Mouse (Mus musculus) liver, embryonic 11.5 days (tissue): ENCODE measurements at regions not wholly inside any gene's neighbourhood (a gene's known extent, or its start where the extent isn't known, plus 50 kb on each side); places are given as distances from the start of the nearest gene placed in this dataset.

Experiments
- ATAC-seq: fragments of 200-750 bp; cut with Nextera tagmentation; replicated peaks from 2 replicates; pipeline ENCODE4 v1.8.0; 2017; ENCODE audit warnings: moderate number of reproducible peaks, mild to moderate bottlenecking, moderate TSS enrichment, moderate library complexity; ENCODE audit not compliant: low FRiP score
- DNase-seq: peaks from one replicate; pipeline ENCODE4 v3.0.0-alpha.2; 2017; ENCODE audit warnings: low spot score
- H3K27ac ChIP-seq: fragments of 300-500 bp; sonication (generic); 2 replicates; pipeline ENCODE4 v1.5.1; 2014; ENCODE audit warnings: mild to moderate bottlenecking, low read depth, low read length, control low read depth
- H3K27me3 ChIP-seq: fragments of 300-500 bp; sonication (generic); replicated peaks from 2 replicates; pipeline ENCODE4 v1.6.1; 2014; ENCODE audit warnings: low read length, mixed read lengths; ENCODE audit not compliant: control insufficient read depth, insufficient read depth
- H3K36me3 ChIP-seq: fragments of 300-500 bp; sonication (generic); 2 replicates; pipeline ENCODE4 v1.6.1; 2014; ENCODE audit warnings: mild to moderate bottlenecking, low read length, moderate library complexity, mixed read lengths; ENCODE audit not compliant: control insufficient read depth, insufficient read depth
- H3K4me1 ChIP-seq: fragments of 300-500 bp; sonication (generic); replicated peaks from 2 replicates; pipeline ENCODE4 v1.6.1; 2014; ENCODE audit warnings: low read length, mixed read lengths; ENCODE audit not compliant: control insufficient read depth, insufficient read depth
- H3K4me2 ChIP-seq: fragments of 300-500 bp; sonication (generic); 2 replicates; pipeline ENCODE4 v1.6.1; 2014; ENCODE audit warnings: mild to moderate bottlenecking, control low read depth, moderate library complexity
- H3K4me3 ChIP-seq: fragments of 300-500 bp; sonication (generic); 2 replicates; pipeline ENCODE4 v1.5.1; 2014; ENCODE audit warnings: low read depth, low read length, control low read depth
- H3K9ac ChIP-seq: fragments of 300-500 bp; sonication (generic); 2 replicates; pipeline ENCODE4 v1.6.1; 2014; ENCODE audit warnings: low read depth, low read length, control low read depth
- H3K9me3 ChIP-seq: fragments of 300-500 bp; sonication (generic); 2 replicates; pipeline ENCODE4 v1.6.1; 2016; ENCODE audit warnings: low read length, inconsistent platforms, mixed read lengths; ENCODE audit not compliant: control insufficient read depth
- WGBS: fragments of 180-500 bp; shearing (Covaris S2); extraction: QIAGEN DNeasy Blood & Tissue Kit; methylation state at CpG from one replicate; pipeline ENCODE4 v1.1.7; 2014; 5-methylcytosine and 5-hydroxymethylcytosine counted together

DNA sequence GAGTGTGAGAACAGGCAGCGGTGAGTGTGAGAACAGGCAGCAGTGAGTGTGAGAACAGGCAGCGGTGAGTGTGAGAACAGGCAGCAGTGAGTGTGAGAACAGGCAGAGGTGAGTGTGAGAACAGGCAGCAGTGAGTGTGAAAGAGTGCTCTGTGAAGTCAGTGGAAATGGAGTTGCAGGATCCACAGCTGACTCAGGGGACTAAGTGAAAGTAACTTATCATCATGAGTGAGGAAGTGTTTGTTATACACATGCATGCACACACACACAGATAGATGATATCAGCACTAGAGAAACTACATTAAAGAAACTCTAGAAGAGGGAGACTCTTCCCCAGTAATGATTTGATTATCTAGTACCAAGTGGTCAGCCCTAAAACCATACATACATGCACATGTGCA, 76.0 kb upstream of the Btg1 start:
- 93% methylated on average over 2 of the region's 2 CpGs for WGBS
- Histone ChIP-seq H3K9me3 (no peaks in the 10 kb centered on the region), H3K9ac (no peak overlapping the region), H3K27ac (no peak overlapping the region), H3K4me2 (no peak overlapping the region), H3K27me3 (no peaks in the 10 kb centered on the region), H3K36me3 (no peaks in the 10 kb centered on the region), H3K4me1 (no peaks in the 10 kb centered on the region), H3K4me3 (no peak overlapping the region)
- DNase-seq (no peak), ATAC-seq (no peak)

DNA sequence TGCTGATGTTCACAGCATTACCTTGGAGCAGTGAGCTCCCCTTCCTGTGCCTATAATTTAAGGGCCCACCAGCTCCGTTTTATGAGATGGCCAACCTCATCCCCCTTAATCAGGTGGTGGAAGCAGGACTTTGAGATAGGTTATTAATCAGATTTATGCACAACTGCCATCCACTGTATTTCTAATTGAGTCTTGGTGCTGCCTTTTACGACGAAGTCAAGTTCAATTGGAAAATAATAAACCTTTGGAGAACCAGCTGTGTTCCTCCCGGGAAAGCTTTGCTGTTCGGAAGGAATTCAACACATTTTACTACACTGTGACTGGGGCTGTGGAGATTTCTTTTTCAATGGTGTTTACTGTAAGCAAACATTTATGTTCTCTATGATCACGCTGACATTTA, 71.5 kb upstream of the Btg1 start:
- H3K9me3 ChIP-seq, result no peaks in the 10 kb centered on the region
- no peak for DNase-seq
- 83% methylated on average over 6 of the region's 6 CpGs for WGBS
- no peak for ATAC-seq
- no peak overlapping the region for H3K9ac ChIP-seq
- no peaks in the 10 kb centered on the region for H3K36me3 ChIP-seq
- no peak overlapping the region for H3K27ac ChIP-seq
- no peaks in the 10 kb centered on the region for H3K4me1 ChIP-seq
- no peaks in the 10 kb centered on the region for H3K27me3 ChIP-seq
- no peak overlapping the region for H3K4me3 ChIP-seq
- no peak overlapping the region for H3K4me2 ChIP-seq

DNA sequence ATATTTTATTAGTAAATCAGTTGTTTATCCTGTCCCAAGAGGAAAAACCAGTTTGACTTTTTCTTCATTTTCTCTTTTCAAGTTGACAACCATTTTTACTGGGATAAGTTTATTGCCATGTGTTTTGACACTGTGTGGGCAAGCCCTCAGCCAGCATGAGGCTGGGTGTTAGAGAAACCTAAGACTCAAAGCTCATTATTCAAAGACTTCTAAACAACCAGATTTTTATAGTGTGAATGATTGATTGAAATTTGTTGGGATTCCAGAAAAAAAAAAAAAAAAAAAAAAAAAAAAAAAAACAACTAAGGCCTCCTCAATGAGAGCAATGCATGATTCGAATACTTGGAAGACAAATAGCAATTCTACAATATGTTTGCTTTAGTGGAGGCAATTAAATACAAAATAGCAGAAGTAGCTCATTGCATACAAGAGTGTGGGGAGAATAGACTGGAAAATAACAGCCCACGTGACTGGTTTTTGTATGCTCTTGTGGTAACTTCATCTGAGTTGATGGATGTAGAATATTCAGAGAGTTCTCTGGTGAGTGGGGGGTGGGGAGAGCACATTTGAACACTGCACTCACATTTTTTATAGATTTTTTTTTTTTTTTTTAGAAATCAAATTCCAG, 70.9 kb upstream of the Btg1 start:
- WGBS, result 76% methylated on average over 2 of the region's 2 CpGs
- no peaks in the 10 kb centered on the region for H3K4me1 ChIP-seq
- no peaks in the 10 kb centered on the region for H3K9me3 ChIP-seq
- DNase-seq (no peak), ATAC-seq (no peak)
- no peaks in the 10 kb centered on the region for H3K36me3 ChIP-seq
- no peak overlapping the region for H3K4me2 ChIP-seq
- no peak overlapping the region for H3K27ac ChIP-seq
- H3K9ac ChIP-seq, result no peak overlapping the region
- no peak overlapping the region for H3K4me3 ChIP-seq
- H3K27me3 ChIP-seq, result no peaks in the 10 kb centered on the region

DNA sequence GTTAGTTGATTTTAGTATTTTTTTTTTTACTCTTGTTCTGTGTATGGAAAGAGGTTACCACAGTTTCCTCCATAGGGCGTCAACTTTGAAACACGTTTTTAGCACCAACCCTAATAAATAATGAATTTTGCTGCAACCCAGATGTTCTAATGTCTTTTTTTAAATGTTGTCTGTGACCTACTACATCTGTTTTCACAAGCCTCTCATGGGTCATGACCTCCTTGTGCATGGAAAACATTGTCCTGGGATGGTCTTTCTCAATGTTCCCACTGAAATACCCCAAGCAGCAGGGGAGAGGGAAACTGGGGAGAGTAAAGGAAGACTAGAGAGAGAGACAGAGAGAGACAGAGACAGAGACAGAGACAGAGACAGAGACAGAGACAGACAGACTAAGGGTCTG, 67.2 kb upstream of the Btg1 start:
- Histone ChIP-seq H3K4me2 (no peak overlapping the region), H3K27ac (no peak overlapping the region), H3K36me3 (no peaks in the 10 kb centered on the region), H3K4me1 (no peaks in the 10 kb centered on the region), H3K9ac (no peak overlapping the region), H3K9me3 (no peaks in the 10 kb centered on the region), H3K27me3 (no peaks in the 10 kb centered on the region), H3K4me3 (no peak overlapping the region)
- no peak for ATAC-seq
- WGBS, result 74% methylated on average over 2 of the region's 2 CpGs
- no peak for DNase-seq

DNA sequence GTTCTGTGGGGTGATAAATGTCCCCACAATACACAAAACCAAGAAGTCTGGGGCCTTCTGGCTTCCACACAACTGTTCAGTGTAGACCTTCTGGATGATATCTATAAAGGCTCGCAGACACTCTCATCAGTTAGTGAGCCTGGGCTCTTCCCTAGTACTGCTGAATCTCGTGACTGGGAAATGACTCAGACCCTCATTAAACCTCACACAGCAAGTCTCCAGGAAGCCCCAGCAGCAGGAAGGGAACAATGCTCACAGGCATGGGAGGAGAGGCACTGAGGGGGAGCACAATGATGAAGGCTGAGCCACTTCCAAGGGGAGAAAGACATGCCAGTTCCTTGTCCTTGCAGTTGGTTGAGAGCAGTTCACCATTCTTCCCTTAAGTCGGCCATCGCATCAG, 66.5 kb upstream of the Btg1 start:
- Histone ChIP-seq H3K9ac (no peak overlapping the region), H3K4me1 (no peaks in the 10 kb centered on the region), H3K27me3 (no peaks in the 10 kb centered on the region), H3K4me2 (no peak overlapping the region), H3K36me3 (no peaks in the 10 kb centered on the region), H3K9me3 (no peaks in the 10 kb centered on the region), H3K4me3 (no peak overlapping the region), H3K27ac (no peak overlapping the region)
- no peak for DNase-seq
- WGBS, result 71% methylated on average over 4 of the region's 4 CpGs
- no peak for ATAC-seq

DNA sequence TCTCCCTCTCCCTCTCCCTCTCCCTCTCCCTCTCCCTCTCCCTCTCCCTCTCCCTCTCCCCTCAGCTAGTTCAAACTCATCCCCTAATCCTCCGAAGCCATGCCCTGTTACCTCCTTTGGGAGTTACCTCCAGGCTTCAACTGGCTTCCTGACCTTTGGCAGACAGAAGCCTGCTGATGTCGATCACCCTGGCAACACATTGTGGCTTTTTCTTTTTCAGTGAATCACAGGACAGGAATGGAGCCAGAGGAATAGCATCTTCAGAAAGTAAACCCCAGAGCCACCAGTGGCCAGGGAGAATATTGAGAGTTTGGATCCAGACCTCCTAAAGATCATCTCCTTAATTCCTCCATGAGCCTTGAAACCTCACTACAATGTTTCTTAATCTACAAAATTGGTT, 59.5 kb upstream of the Btg1 start:
- Histone ChIP-seq H3K4me1 (no peaks in the 10 kb centered on the region), H3K27ac (no peak overlapping the region), H3K9ac (no peak overlapping the region), H3K9me3 (no peaks in the 10 kb centered on the region), H3K4me2 (no peak overlapping the region), H3K36me3 (no peaks in the 10 kb centered on the region), H3K27me3 (no peaks in the 10 kb centered on the region), H3K4me3 (no peak overlapping the region)
- DNase-seq (no peak), ATAC-seq (no peak)
- WGBS, result 59% methylated on average over 2 of the region's 2 CpGs

DNA sequence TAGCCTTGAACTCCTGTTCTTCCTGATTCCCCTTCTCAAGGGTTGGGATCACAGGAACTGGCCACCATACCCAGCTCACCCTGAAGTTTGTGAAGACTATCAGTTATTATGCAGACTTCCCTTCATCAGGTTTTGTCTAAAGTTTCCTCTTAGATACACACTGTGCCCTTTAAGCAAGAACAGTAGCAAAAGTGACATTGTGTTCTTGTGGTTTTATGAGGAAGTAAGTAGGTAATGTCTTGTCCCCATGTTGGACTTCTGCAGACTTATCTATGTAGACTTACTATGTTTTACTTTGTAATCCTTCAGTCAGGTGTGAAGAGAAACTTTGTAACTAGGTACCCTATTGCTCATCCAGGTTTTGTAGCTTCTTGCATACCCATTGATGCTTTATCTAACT, 51.5 kb upstream of the Btg1 start:
- H3K4me2 ChIP-seq, result no peak overlapping the region
- no peaks in the 10 kb centered on the region for H3K9me3 ChIP-seq
- H3K36me3 ChIP-seq, result no peaks in the 10 kb centered on the region
- H3K9ac ChIP-seq, result no peak overlapping the region
- H3K27me3 ChIP-seq, result no peaks in the 10 kb centered on the region
- no peak overlapping the region for H3K4me3 ChIP-seq
- ATAC-seq (no peak), DNase-seq (no peak)
- H3K4me1 ChIP-seq, result no peaks in the 10 kb centered on the region
- H3K27ac ChIP-seq, result no peak overlapping the region
